Mouse (Mus musculus): Measurements from ENCODE around the gene Emilin2. TPM values are rescaled to one million over a fixed set of nuclear protein-coding genes. Genes with fewer than 3 reads are reported as not detected.

Emilin2 gene
- polyA plus RNA-seq, 1 experiment: 10.9 TPM

- Histone ChIP-seq H3K27ac (ENCODE audit: control insufficient read depth, insufficient read depth, low read depth, low read length) (no peak overlapping the region), H3K36me3 (ENCODE audit: control insufficient read depth, insufficient read depth, low read length) (no peaks in the 10 kb centered on the region), H3K27me3 (ENCODE audit: control insufficient read depth, insufficient read depth, low read length) (no peaks in the 10 kb centered on the region), H3K4me1 (ENCODE audit: control insufficient read depth, insufficient read depth, low read length) (no peaks in the 10 kb centered on the region), H3K4me3 (ENCODE audit: control insufficient read depth, low read depth, low read length) (no peak overlapping the region)
- TF ChIP-seq CTCF (IDR thresholded peaks at IDR 0.05; ENCODE audit: control insufficient read depth, insufficient read depth, insufficient replicate concordance, low read depth, low read length) (no peak), POLR2A (IDR thresholded peaks at IDR 0.05; ENCODE audit: control insufficient read depth, low read depth, low read length) (no peak)
Measured at GRCm38 (mm10) chr17:71289572-71290176, 22.1 kb downstream of the Emilin2 start.

GRCm38 (mm10) chr17:71288808-71289548 is 22.8 kb downstream of the Emilin2 start:
- Histone ChIP-seq H3K4me1 (ENCODE audit: control insufficient read depth, insufficient read depth, low read length) (no peaks in the 10 kb centered on the region), H3K27ac (ENCODE audit: control insufficient read depth, insufficient read depth, low read depth, low read length) (no peak overlapping the region)

GRCm38 (mm10) chr17:71288145-71288758 is 23.5 kb downstream of the Emilin2 start:
- Histone ChIP-seq H3K27ac (ENCODE audit: control insufficient read depth, insufficient read depth, low read depth, low read length) (no peak overlapping the region), H3K4me1 (ENCODE audit: control insufficient read depth, insufficient read depth, low read length) (no peaks in the 10 kb centered on the region), H3K27me3 (ENCODE audit: control insufficient read depth, insufficient read depth, low read length) (no peaks in the 10 kb centered on the region), H3K4me3 (ENCODE audit: control insufficient read depth, low read depth, low read length) (no peak overlapping the region), H3K36me3 (ENCODE audit: control insufficient read depth, insufficient read depth, low read length) (no peaks in the 10 kb centered on the region)
- TF ChIP-seq CTCF (IDR thresholded peaks at IDR 0.05; ENCODE audit: control insufficient read depth, insufficient read depth, insufficient replicate concordance, low read depth, low read length) (no peak), POLR2A (IDR thresholded peaks at IDR 0.05; ENCODE audit: control insufficient read depth, low read depth, low read length) (no peak)

More at GRCm38 (mm10) chr17:71288808-71289548, 22.8 kb downstream of the Emilin2 start:
- no peaks in the 10 kb centered on the region for H3K36me3 ChIP-seq (ENCODE audit: control insufficient read depth, insufficient read depth, low read length)
- no peaks in the 10 kb centered on the region for H3K27me3 ChIP-seq (ENCODE audit: control insufficient read depth, insufficient read depth, low read length)
- no peak for TF ChIP-seq CTCF (IDR thresholded peaks at IDR 0.05; ENCODE audit: control insufficient read depth, insufficient read depth, insufficient replicate concordance, low read depth, low read length)
- no peak for TF ChIP-seq POLR2A (IDR thresholded peaks at IDR 0.05; ENCODE audit: control insufficient read depth, low read depth, low read length)
- H3K4me3 ChIP-seq (ENCODE audit: control insufficient read depth, low read depth, low read length): no peak overlapping the region

GRCm38 (mm10) chr17:71287586-71287985 is 24.2 kb downstream of the Emilin2 start:
- H3K4me1 ChIP-seq (ENCODE audit: control insufficient read depth, insufficient read depth, low read length): no peaks in the 10 kb centered on the region
- H3K4me3 ChIP-seq (ENCODE audit: control insufficient read depth, low read depth, low read length): no peak overlapping the region
- TF ChIP-seq POLR2A (IDR thresholded peaks at IDR 0.05; ENCODE audit: control insufficient read depth, low read depth, low read length) (no peak), CTCF (IDR thresholded peaks at IDR 0.05; ENCODE audit: control insufficient read depth, insufficient read depth, insufficient replicate concordance, low read depth, low read length) (no peak)
- H3K27me3 ChIP-seq (ENCODE audit: control insufficient read depth, insufficient read depth, low read length): no peaks in the 10 kb centered on the region
- no peaks in the 10 kb centered on the region for H3K36me3 ChIP-seq (ENCODE audit: control insufficient read depth, insufficient read depth, low read length)
- H3K27ac ChIP-seq (ENCODE audit: control insufficient read depth, insufficient read depth, low read depth, low read length): no peak overlapping the region

GRCm38 (mm10) chr17:71285929-71286328 is 25.8 kb downstream of the Emilin2 start:
- H3K36me3 ChIP-seq (ENCODE audit: control insufficient read depth, insufficient read depth, low read length): no peaks in the 10 kb centered on the region
- H3K27me3 ChIP-seq (ENCODE audit: control insufficient read depth, insufficient read depth, low read length): no peaks in the 10 kb centered on the region
- TF ChIP-seq CTCF (IDR thresholded peaks at IDR 0.05; ENCODE audit: control insufficient read depth, insufficient read depth, insufficient replicate concordance, low read depth, low read length): no peak
- no peak for TF ChIP-seq POLR2A (IDR thresholded peaks at IDR 0.05; ENCODE audit: control insufficient read depth, low read depth, low read length)
- no peak overlapping the region for H3K4me3 ChIP-seq (ENCODE audit: control insufficient read depth, low read depth, low read length)
- no peaks in the 10 kb centered on the region for H3K4me1 ChIP-seq (ENCODE audit: control insufficient read depth, insufficient read depth, low read length)
- H3K27ac ChIP-seq (ENCODE audit: control insufficient read depth, insufficient read depth, low read depth, low read length): no peak overlapping the region

GRCm38 (mm10) chr17:71284890-71285289 is 26.9 kb downstream of the Emilin2 start:
- TF ChIP-seq POLR2A (IDR thresholded peaks at IDR 0.05; ENCODE audit: control insufficient read depth, low read depth, low read length) (no peak), CTCF (IDR thresholded peaks at IDR 0.05; ENCODE audit: control insufficient read depth, insufficient read depth, insufficient replicate concordance, low read depth, low read length) (no peak)
- Histone ChIP-seq H3K27me3 (ENCODE audit: control insufficient read depth, insufficient read depth, low read length) (no peaks in the 10 kb centered on the region), H3K4me3 (ENCODE audit: control insufficient read depth, low read depth, low read length) (no peak overlapping the region), H3K36me3 (ENCODE audit: control insufficient read depth, insufficient read depth, low read length) (no peaks in the 10 kb centered on the region), H3K4me1 (ENCODE audit: control insufficient read depth, insufficient read depth, low read length) (no peaks in the 10 kb centered on the region), H3K27ac (ENCODE audit: control insufficient read depth, insufficient read depth, low read depth, low read length) (no peak overlapping the region)

- Histone ChIP-seq H3K27me3 (ENCODE audit: control insufficient read depth, insufficient read depth, low read length) (no peaks in the 10 kb centered on the region), H3K36me3 (ENCODE audit: control insufficient read depth, insufficient read depth, low read length) (no peaks in the 10 kb centered on the region), H3K27ac (ENCODE audit: control insufficient read depth, insufficient read depth, low read depth, low read length) (no peak overlapping the region), H3K4me3 (ENCODE audit: control insufficient read depth, low read depth, low read length) (no peak overlapping the region), H3K4me1 (ENCODE audit: control insufficient read depth, insufficient read depth, low read length) (no peaks in the 10 kb centered on the region)
- TF ChIP-seq CTCF (IDR thresholded peaks at IDR 0.05; ENCODE audit: control insufficient read depth, insufficient read depth, insufficient replicate concordance, low read depth, low read length): no peak
- no peak for TF ChIP-seq POLR2A (IDR thresholded peaks at IDR 0.05; ENCODE audit: control insufficient read depth, low read depth, low read length)
Measured at GRCm38 (mm10) chr17:71283237-71283636, 28.5 kb downstream of the Emilin2 start.

Measured in testis, adult 2 months (tissue).